Mouse (Mus musculus) c-Kit-negative CD71-positive TER-119-positive erythroid progenitor cells, embryonic 14.5 days (primary cell): ENCODE measurements around the gene Ndst4.

Source experiments
- DNase-seq: peaks from one replicate; pipeline ENCODE4 v3.0.0-alpha.2; 2013; ENCODE audit warnings: low read depth, low spot score

Ndst4 gene

DNA sequence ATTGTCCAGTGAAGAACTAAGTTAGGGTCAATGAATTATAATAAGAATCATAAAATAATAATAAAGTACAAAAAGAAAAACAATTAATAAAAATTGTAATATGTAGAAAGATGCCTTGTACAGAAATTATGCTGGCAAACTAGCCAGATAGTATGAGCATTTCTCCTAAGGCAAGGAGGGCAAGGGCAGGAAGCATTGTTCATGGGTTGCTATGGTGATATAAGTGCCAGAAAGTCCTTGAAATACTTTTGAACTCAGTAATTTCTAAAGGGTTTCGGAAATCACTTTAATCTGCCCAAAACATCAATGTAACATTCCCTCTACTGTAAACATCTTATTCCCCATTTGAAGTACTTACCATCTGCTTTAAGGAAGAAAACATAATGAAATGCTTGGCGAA lies 319.1 kb downstream of the Ndst4 start:
- no peak for DNase-seq

DNA sequence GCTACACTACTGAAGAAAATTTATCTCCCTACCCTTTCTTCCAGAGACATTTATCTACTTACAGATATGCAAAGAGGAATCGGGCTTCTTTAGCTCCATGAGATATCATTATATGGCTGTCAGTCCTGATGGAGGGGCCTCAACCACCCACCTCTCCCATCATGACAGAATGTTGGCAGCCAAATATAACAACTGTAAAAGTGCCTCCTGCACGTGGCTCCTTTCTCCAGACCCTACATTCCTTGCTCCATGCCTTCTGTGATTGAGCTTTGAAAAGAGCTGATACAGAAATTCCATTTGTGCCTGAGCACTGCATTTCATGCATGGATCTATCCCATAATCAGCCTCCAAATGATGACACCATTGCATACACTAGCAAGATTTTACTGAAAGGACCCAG lies 331.1 kb downstream of the Ndst4 start:
- no peak for DNase-seq

DNA sequence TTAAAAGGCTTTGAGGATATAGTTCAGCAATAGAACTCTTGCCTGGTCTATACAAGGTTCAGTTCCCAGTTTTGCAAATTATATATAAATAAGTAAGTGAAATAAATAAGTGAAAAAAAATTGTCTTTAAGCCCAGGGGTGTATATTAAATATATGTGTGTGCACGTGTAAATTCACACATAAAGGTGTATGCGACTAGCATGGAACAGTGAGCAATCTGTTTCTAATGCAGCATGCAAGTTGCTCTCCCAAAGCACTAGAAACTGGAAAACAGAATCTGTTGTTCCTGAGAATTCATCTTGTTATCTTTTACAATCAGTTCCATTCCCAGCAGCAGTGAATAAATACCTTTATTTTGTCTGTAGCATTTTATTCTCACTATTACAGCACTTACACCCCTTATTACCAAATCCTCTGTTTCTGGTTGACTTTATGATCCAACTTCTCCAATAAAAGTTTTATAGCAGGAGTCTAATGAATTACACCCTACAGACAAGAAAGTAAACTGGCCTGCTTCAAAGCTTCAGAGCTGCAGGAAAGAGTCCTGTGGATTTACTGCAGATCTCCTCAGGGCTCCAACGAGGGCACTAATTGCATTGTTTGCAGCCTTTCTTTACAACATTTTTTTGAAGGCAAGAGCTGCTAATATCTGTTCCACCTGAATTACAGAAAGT lies 340.7 kb downstream of the Ndst4 start:
- DNase-seq = no peak

DNA sequence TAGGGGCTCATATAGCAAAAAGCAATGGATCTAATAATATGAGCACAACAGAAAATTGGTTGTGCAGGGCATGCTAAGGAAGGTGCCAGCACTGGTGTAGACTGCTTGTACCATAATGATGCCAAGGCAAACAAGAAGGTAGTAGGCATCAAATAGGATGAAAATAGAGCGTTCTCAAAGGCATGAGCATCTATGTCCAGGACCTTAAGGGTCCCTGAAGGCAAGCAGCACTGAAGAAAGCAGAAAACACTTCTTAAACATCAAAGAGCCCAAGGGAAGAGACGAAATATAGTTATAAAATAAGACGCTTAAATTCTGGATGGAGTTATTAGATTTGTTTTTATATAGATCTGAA lies 341.2 kb downstream of the Ndst4 start:
- DNase-seq = no peak

- DNase-seq = no peak
Measured at GRCm38 (mm10) chr3:125746367-125746766, 342.5 kb downstream of the Ndst4 start.

DNA sequence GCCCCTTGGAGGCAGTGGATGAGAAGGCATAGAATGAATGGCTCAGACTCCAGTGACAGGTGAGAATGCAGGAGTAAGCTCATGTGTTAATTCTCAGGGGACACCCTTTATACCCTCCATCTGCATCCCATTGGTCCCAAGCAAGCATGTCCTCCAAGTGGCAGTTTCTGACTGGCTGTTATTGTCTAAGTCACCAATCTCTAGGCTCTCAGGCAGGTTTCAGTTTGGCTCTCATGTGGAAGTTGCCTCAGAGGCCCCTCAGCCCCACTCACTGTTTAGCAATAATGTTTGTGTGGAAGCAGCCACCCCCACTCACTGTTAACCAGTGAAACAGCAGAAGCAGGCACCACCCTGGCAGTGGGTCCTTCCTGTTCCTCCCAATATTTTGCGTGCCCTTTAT lies 353.0 kb downstream of the Ndst4 start:
- no peak for DNase-seq

- no peak for DNase-seq
Measured at GRCm38 (mm10) chr3:125760711-125761110, 356.8 kb downstream of the Ndst4 start.
